Mouse (Mus musculus): ENCODE measurements around the gene Cracr2b.

Gene Cracr2b

DNA sequence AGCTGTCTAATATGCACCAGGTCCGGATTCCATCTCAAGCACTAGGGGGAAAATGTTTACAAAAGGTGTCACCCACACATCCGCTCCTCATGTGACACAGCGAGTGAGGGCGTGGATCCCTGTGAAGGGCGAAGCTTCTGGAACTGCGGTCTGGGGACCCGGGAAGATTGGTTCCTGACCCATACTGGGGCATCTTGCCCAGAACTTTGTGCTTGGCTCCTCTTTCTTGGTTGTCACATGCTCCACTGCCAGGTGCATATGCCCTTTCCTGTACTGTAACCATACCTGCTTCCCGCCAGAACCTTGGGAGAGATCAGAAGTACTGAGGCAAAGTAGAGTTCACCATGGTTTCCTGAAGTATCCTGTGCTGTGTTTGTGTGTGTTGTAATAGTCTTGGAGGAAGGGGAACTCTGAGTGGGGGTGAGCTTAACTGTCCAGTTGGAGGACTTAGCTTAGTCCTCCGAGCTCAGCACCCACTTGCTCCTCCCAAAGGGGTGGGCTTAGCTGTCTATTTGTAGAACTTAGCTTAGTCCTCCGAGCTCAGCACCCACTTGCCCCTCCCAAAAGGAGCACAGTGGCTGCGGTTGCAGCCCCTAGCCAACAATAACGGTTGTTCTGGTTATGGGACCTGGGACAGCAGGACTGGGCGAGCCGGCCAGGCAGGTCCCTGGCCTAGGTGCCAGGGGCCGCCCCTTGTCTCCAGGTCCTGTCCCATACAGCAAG, at the start of gene Cracr2b:
Gene Cracr2b (plus strand): TSS at position 704 of the 723 bp plus-strand sequence.
- no peak for DNase-seq

DNA sequence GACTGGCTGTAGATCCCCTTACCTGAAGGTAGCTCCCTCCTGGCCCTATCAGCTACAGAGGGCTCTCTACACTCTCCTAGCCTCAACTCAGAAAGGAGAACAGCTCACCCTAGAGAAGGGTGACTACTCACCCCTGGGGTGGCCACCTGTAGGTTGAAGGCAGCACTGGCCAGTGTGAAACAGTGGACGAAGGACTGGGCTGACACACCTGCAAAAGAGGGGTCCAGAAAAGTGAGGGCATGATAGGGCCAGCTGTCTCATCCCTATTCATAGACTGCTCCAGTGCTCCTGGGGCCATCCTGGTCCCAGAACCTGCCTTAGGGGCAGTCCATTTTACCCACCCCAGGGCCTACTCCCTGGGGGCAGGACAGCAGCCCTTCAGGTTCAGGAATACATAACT, 49.2 kb upstream of the Cracr2b start:
- DNase-seq: no peak

DNA sequence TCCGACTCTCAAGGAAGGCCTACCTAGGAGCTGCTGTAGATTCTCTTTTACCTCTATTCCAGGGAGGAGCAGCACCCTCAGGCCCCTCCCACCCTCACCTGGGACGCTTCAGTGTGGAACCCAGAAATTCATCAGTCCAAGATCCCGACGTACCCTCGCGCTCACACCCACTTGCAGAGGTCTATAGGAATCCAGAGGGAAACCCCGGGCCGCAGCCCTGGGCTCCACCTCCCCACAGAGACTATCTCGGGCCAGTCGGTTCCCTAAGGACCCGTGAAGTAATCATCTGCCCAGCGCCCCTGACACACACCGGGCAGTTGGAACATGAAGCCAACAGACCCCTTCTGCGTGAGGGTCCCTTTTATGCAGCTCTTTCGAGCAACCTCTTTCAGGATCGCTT, 47.6 kb upstream of the Cracr2b start:
- no peak for DNase-seq

DNA sequence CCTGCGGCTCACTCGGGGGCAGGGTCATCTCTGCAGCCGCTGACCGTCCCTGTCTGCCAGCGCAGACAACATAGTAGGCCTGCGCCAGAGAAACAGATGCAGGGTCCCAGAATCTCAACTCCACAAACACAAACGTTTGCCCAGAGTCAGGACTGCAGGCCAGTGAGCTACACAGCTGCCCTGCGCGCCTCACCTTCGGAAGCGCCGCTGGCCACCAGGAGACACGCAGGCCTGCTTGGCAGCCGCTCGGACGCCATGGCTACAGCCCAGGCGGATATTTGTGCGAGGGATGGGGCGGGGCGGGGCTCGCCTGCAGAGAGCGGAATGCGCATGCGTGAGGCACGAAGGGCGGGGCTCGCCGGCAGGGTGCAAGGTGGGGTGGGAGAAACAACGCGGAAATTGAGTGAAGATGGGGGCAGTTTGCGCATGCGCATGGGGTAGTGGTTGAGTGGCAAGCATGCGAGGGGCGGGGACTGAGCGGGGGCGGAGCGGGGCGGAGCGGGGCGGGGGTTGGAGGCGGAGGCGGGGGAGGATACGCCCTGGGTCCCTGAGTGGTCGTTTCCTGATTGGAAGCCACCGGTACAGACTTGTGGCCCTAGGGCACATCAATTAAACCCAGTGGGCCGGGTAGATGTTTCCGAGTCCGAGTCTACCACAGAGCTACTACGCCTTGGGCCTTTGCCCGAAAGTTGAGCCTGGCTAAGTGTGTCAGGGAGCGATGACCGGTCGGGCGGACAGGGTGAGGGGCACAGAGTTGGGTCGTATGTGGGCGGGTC, 46.9 kb upstream of the Cracr2b start, which contains the start of gene Gatd1:
Gene Gatd1 (minus strand): TSS at position 328 of the 776 bp plus-strand sequence.
- peak; percentile 98 to 99 for DNase-seq

DNA sequence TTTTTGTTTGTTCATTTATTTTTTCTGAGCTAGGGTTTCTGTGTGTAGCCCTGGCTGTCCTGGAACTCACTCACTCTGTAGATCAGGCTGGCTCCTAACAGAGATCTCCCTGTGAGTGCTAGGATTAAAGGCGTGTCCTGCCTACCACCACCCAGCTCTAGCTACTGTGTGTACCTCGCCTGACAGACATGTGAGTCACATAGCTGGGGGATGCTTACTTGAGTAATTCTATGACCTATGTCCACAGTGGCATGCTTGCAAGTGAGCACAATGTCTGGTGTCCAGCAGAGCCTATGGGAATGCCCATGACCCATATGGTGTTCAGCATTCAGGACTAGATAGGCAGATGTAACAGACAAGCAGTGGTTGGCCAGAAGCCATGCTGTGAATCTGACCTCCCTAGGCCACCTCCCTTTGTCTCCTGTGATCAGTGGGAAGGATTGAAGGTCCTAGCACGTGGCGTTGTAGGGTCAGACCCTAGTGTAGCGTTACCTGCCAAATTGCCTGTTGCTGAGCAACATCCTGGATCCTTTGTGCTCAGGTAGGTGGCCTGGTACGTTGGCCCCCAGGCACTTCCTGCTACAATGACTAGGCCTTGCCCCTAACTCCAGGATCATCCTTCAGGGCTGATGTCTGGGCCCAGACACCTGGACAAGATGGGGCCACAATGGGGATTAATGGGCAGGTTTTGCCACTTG, 44.6 kb upstream of the Cracr2b start:
- no peak for DNase-seq

DNA sequence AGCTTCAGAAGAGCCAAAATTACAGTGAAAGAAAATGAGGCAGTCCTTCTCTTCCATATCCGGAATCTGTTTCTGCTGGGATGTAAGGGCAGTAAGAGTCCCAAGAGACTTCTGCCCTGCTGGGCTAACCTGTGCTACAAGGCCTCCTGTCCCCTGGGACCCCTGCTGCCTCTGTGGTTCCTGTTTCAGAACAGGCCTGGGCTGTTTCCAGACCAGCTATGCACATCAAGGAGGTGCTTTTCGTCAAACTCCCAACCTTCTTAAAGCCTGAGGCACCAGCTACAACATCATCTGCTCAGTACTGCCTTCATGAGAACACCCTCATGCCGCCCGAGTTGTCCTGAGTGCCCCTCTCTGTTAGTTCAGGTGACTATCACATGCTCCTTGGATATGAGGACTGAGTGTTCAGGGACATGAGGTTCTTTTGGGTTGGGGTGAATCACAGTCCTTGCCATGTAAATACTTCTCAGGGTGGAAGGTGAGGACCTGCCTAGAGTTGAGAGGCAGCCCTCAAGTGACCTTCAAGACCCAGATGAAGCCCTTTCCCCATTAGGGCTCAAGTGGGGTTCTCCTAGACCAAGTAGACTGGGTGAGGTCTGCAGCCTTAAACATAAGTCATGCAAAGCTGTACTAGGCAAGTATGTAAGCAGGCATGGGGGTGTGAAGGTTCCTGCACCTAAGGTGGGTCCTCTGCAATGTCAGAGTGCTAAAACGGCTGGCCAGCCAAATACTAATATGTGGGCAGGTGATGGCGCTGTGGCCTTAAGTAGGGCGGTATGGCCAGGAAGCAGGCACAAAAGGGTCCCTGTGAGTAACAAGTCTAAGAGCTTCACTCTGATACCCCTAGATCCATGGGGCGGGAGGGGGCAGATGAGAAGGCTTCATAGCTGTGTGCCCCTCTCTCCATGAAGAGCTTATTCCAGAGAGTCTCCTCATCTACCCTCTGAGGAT, 42.9 kb upstream of the Cracr2b start:
- DNase-seq: no peak

DNA sequence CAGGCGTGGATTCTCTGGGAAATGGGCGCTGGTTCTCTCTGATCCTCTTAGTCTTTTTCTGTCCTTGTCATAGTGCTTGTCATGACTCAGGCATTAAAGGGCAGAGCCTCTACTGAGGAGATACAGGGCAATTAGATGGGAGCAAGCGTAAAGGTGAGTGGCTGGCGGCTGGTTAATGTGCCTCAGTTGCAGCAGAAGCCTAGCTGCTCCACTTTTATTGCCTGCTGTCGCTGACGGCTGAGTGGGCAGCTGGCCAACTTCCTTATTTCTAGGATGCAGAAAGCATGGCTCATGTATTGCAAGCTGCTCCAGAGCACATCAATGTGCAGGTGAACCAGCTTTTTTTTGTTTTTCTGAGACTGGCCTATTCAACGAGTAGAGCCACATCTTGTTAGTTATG, 41.9 kb upstream of the Cracr2b start:
- DNase-seq: no peak

DNA sequence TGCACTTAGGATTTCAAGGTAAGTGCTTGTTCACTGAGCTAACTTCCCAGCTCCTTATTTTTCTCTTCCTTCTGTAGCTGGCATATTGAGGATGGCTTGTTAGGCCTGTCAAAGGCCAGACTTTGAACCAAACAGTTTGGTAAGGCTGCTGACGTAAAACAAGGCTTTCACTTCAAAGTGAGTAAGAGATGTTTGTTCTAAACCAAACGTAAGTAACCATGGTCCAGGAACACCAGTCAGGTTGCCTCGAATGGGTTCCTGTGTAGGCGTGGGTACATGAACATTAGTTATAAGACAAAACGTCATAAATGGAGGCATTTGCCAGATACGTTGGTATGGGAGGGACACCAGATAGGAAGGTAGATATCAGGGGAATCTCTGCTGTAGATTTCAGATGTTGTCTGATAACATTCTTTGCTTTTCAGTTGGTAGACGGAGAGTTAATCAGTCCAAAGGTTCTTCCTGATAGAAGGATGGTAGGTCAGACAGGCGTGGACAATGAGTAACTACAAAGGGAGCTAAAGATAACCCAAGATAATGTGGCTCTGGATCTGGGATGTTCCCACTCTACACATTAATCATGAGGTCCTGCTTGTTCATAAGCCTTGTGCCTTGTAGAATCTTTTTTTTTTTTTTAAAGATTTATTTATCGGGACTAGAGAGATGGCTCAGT, 40.7 kb upstream of the Cracr2b start:
- DNase-seq: no peak

DNA sequence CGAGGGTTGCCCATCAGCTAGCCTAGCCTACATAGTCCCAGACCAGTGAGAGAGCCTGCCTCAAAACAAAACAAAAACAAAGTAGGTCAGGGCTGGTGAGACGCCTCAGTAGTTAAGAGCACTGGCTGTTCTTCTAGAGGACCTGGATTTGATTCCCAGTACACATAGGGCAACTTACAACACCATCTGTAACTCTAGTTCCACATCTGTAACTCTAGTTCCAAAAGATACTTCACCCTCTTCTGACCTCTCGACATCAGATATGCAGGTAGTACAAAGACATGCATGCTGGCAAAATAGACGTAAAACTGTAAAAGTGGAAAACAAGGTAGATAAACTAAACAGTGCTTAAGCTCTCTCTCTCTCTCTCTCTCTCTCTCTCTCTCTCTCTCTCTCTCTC, 37.1 kb upstream of the Cracr2b start:
- DNase-seq: no peak

DNA sequence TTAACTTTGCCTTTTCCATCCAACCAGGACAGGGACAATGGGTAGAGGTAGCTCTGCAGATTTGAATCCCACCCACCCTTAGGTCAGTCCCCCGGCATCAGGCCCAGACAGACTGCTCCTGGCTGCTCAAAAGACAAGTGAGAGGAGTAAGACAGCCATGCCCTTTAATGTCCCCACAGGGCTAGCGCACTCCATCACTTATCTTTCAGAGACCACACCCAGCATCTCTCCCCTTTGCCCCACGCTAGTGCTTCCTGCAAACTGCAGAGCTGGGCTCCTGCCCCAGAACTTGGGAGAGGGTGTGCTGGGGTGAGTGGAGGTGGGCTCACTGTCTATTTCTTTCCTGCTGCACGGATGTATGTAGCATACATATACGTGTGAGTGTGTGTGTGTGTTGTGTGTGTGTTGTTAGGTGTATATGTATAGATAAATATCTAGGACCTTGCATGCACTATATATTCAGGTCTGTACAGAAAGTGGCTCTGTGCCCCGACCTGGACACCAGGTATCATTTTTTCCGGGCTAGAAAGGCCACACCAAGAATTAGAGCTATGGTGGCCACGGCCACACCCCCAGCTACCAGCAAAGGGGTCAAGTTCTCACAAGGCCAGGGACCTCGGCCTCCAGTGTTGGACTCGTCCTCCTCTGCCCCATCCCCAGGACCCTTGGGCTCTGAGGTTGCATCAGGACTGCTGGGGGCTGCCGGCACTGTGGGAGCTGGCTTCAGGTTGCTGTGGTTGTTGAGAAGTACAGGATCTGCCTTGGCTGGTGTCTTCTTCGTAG, 33.8 kb upstream of the Cracr2b start:
- DNase-seq: no peak

DNA sequence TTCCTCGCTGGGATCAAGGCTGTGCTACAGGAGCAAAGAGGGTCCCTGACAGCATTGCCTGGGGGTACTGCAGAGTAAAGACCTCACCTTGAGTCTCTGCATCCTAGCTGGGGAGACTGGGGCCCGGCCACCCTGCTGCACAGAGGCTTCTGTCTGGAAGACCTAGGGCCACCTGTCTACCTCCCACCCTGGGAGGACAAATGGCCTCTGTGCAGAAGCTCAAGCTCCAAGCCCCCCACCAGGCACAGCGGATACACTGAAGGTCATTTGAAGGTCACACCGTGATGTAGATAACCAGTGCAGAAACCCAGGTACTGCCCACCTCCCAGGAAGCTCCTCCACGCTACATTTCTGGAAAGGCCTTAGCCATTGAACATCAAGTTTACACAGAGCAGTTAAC, 32.2 kb upstream of the Cracr2b start:
- DNase-seq: no peak

DNA sequence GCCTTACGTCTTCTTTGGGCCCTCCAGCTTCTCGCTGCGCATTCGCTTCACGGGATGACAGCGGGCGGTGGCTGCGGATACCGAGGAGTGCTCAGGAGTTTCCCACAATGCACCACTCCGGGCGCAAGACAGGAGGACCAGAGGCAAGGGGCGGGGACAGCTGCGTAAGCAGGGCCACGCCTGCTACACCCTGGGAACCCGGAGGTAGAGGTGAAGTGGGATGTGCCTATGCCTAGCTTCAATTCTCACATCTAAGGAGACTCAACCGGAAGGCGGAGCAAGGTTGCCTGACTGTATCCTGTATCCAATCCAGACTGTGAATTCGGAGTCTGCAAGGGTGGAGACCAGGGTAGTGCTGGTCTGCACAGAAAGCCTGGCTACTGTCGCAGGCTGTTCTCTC, 31.6 kb upstream of the Cracr2b start, which contains the start of gene Cend1:
Gene Cend1 (minus strand): TSS at position 182 of the 400 bp plus-strand sequence.
- no peak for DNase-seq

DNA sequence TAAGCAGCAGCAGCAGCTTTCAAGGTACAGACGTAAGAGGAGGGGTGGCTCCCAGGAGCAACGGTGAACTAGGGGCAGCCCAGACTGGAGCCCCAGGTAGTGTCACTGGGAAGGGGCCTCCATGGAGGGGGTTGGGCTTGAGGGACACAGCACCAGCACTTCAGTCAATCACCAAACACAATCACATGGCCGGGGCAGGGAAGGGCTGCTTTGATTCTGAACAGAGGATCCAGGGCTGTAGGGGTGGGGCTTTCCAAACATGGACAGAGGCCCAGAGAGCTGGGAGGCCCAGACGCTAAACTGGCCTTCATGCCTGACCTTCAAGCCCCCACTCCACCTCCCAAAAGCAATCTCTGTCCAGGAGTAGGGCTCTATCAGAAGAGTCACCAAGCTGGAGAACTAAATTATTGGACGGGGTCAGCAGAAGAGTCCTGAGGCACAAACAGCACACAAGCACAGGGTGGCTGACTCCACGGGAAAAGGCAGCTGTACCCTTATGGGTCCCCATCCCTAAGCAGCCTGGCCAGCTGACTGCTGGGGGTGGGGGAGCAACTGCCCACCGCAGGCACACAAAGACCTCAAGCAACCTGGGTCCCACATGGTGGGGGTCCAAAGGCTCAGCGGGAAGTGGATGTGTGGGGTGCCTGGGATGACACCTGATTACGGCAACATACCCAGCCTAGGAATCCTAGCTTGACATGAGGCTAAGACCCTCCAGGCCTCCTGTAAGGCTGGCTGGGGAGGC, 30.9 kb upstream of the Cracr2b start:
- DNase-seq: no peak

DNA sequence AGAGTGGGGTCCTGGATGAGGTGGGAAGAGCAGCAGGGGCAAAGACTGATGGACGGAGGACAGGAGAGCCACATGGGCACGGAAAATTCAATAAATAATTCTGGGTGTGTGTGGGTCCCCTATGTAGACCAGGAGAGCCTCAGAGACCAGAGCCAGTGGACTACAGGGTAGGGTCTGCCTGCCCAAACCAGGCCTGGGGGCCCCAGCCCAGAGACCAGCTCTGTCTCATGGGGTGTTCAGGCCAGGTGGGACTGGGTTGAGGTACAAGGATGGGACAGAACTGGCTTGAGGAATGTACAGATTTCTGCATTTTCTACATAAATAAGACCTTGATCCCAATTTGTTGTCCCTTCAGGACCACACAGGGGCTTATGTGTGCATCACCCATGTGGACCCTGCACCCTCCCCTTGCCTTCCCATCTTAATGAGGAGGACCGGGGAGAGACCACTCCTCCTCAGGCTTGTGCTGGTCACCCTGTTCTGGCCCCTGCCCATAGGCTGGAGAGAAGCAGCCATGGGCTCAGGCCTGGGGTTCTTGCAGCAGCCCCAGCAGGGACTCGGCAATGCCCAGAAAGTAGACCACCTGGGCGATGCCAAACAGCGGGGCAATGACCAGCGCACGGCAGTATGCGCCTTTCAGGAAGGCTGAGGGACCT, 30.2 kb upstream of the Cracr2b start:
- no peak for DNase-seq

DNA sequence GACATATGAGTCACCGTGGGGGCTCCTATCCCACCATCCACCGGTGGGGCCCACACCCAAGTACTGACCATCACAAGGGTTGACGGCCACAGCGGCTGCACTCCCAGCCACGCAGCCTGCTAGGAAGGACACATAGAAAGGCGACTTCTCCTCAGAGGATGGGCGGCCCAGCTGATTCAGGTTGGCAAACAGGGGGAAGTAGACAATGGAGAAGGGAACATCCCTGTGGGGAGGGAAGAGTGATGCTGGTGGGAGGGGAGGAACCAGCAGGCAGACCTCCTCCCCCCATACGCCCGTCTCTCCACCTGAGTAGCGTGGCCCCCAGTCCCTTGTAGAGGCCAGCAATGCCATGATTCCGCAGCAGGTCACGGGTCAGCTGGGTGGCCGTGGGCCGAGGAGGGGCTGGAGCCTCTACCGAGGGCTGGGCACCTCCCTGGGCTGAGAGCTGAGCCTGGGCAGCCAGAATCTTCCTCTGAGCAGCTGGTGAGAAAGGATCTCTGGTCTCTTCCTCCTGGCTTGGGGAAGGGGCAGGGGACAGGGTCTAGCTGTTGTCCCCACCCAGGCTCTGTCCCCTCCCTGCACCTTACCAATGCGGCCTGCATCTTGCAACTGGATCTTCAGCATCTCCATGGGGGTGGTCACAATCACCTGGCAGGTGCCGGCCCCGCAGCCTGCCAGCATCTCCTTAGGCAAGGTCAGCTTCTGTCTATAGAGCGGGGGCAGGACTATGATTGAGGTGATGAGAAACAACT, 29.3 kb upstream of the Cracr2b start:
- DNase-seq: no peak

DNA sequence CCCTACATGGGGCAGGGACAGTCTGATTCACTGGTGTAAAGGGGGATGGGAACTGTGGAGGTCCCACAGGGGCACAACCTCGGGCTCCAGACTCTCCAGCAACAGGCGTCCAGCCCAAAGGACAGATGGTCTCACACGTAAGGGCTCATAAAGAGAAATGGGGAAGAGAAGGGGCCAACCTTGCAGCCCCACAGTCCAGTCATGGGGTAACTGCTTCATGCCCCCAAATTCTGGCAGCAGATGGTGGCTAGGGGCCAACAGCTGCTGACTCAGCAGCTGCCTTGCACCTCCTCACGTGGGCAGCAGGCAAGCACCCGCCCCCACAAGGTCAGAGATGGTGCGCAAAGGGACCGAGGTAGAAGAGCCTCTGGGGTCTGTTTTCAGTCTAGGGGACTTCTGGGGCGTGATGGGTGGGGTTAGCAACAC, 28.7 kb upstream of the Cracr2b start:
- DNase-seq: peak in 1 of 2 experiments; percentile 53

DNA sequence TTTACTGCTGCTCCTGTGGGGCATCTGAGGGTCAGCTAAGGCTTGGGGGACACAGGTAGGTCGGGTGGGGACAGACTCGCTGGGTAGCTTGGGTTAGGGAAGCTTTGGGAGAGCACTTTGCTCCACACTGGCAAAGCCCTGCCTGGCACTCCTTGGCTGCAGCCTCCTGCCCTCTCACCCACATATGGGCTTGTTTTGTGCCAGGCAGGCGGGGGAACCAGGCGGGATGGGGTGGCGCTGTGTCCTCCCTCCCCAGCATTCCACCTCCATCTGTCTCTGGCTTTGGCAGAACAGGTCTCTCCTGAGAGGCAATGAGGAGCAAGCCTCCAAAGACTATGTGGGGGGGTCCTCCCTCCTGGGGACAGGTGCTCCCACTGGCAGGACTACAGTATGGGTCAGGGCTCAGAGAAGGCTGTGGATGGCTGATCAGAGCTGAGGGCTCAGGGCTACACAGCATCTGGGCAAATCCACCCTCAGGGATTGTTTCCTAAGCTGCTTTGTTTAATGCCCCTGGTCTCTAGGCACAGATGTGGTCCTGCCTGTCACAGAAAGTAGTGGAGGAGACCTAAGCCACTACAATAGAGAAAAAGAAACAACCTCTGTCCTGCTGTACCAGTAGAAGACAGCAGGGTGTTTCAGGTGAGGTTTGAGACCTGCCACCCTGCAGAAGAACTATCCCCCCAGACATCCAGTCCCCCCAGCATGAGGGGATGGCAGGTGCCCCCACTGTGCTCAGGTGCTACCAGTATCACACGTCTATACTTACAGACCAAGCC, 28.0 kb upstream of the Cracr2b start:
- peak; percentile 72 to 77 for DNase-seq

Measured in kidney, adult 8-10 months (tissue).